Mouse (Mus musculus): ENCODE measurements around the gene Tfeb.

DNA sequence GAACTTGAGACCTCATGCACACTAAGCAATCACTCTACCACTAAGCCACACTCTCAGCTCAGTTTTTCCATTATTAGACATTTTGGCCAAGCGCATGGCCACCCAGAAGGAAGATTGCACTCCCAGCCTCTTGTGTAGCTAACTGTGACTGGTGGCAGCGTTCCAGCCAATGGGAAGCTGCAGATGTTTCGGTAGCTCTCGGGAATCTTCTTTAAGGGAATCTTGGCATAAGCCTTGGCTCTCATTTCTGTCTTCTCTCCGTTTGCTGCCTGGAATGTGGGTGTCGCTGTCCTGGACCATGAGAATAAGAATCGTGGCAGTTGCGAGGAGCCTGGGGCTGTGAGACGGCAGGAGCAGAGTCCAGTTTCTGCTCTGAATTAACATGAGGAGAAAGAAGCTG lies 69.4 kb downstream of the Tfeb start:
- TF ChIP-seq CTCF (IDR thresholded peaks at IDR 0.05 in 2 of 3, conservative IDR thresholded peaks at IDR 0.05 in 1 of 3; ENCODE audit: control insufficient read depth in 1 of 3, insufficient read depth in 1 of 3, low read depth in 2 of 3, low read length in 3 of 3, poor library complexity in 1 of 3, severe bottlenecking in 1 of 3) (no peak), ZMIZ1 (IDR thresholded peaks at IDR 0.05; ENCODE audit: low read depth, low read length) (no peak), POLR2A (IDR thresholded peaks at IDR 0.05; ENCODE audit: control insufficient read depth in 1 of 2, insufficient read depth in 1 of 2, low read depth in 1 of 2, low read length in 2 of 2, poor library complexity in 1 of 2) (no peak), UBTF (IDR thresholded peaks at IDR 0.05; ENCODE audit: borderline replicate concordance, insufficient read depth, low read depth, low read length) (no peak), TAL1 (IDR thresholded peaks at IDR 0.05; ENCODE audit: low read length) (no peak), TCF12 (IDR thresholded peaks at IDR 0.05; ENCODE audit: low read depth, low read length) (no peak), USF1 (IDR thresholded peaks at IDR 0.05; ENCODE audit: low read depth, low read length) (no peak), GABPA (IDR thresholded peaks at IDR 0.05; ENCODE audit: low read depth, low read length) (no peak), ELF1 (IDR thresholded peaks at IDR 0.05; ENCODE audit: low read depth, low read length) (no peak), JUND (IDR thresholded peaks at IDR 0.05; ENCODE audit: low read depth, low read length) (no peak), POLR2AphosphoS2 (IDR thresholded peaks at IDR 0.05; ENCODE audit: low read length) (no peak)
